Mouse (Mus musculus) thymus, postnatal 25 days (tissue): ENCODE results near the gene Hoxa10.

Source experiments
- DNase-seq: peaks from one replicate; pipeline ENCODE4 v3.0.0; 2022

Gene Hoxa10

DNA sequence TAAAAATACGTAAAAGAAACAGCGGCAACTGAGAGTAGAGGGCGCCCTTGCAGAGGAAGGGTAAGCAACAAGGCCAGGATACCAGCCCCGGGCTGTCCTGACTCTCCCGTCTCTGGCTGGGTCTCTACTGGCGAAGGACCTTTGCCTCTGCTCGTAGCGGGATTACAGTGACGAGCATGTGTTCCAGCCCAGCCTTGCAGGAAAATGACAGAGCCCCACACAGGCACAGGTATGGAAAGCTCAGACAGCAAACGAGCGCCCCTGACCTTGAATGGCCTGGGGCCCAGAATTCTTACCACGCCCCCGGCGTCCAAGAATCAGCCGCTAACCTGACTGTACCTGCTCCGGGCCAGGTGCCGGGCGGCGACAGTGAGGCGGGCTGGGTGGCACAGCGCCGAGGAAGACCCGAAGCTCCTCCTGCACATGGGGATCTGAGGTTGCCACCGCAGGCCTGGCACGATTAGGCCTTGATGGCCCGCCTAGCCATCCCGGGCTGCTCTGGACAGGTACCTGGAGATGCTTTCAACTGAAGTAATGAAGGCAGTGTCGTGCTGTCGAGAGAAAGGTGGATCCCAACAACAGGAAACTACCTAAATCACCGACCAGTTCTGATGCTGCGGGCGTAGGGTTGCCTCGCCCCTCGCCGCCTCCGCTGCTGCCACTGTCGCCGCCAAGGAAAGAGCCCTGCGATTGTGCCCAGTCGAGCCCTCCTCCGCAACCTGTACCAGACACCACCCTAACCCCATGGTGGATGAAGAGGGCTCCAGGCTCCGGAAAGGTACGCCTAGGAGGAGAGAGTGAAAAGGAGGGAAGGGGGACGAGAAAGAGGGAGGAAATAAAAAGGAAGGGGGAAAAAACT lies 10.9 kb downstream of the Hoxa10 start:
- no peak for DNase-seq

DNA sequence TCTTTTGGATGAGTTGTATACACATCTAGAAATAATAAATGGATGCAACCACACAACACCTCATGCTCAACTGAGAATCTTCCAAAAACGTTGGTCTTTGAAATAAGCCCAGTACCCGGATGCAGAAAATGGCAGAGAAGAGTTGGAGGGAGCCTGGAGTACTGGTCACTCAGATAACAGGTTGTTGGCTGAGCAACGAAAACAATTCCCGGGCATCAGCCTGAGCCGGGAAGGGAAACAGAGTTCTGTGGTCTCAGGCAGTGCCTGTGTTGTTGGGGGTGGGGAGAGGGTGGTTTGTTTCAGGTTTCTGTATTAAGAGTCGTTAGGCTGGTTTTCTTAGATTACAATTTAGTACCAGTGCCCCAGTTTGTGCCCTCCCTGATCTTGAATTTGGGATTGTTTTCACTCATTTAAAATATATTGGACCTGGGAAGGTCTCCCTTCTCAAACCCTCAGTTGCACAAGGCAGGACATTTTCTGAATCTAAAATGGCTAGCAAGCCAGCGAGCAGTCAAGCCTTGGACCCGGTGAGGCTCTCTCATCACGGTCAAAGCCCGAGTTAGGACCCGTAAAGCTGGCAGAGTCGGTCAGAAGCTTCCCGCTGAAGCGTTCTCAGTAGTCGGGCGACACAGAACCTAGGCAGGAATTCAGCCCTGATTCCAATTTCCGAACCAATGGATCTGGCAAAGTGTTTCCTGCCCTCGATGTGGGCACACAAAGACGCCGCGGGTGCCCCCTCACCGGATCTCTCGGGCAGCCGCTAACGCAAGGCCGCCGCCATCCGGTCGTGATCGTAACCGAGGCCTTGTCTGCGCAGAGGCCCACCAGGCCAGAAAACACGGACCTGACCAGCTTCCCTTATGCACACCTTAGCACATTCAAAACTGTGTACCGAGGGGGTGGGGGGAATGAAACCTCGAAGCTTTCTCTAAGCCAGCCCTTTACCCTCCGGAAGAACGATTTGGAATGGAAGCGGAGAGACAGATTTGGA lies 11.9 kb downstream of the Hoxa10 start:
- DNase-seq, result peak; percentile 21

DNA sequence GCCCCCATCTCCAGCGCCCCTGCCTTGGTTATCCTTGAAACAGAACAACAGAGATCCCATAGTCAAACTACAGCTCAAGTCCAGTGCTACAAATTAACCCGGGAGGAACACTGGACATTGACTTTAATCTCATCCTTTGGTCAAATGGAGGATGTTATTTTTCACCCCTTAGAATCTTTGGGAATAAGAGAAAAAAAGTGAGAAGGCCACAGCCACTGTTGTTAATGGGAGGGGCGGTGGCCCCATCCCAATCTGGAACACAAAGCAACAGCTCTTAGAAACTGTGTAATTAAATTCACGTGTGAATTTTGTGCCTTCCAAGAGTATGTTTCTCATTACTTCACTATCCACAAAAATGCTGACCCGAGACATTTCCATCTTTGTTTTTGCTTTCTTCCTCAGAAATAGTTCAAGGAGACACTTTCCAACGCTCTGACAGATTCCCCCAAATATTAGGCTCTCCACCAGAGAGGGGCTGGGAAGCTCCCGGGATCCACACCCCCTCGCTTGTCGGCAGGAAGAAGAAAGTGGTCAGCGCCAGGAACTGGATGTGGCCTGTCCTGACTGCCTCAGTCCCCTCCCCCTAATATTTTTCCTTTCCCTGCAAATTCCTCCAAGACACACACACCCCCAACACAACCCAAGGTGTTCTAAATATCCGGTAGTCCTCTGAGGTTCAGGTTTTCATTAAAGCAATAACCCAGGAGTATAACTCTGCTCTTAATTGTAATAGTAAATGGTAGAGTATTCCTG lies 13.0 kb downstream of the Hoxa10 start:
- no peak for DNase-seq

DNA sequence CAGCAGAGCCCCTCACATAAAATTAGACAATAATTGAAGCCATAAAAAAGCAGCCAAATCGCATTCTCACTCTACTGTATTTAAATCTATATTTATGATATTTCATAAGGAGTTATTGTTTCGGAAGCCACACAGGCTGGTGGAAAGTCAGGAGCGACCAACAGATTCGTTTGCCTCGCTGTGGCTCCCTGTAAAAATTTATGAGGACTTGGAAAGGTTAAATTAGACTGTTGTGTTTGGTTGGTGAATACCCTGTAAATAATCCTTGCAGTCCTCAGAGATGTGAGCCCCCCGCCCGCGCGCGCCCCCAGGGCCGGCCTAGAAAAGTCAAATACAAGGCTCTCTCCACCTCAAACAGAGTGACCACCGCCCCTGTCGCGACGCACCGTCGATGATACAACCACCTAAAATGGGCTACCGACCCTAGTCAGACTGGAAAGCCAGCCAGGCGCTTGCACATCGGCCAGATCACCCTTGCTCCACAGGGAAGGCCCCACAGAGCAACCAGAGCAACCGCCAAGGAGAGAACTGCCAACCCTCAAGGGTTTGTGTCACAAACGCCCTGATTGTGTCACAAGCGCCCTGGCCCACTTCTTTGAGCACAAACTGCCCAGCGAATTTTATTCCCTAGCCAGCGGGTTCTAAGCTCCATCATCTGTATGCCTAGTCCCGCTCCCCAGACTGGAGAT lies 13.9 kb downstream of the Hoxa10 start:
- DNase-seq, result no peak

DNA sequence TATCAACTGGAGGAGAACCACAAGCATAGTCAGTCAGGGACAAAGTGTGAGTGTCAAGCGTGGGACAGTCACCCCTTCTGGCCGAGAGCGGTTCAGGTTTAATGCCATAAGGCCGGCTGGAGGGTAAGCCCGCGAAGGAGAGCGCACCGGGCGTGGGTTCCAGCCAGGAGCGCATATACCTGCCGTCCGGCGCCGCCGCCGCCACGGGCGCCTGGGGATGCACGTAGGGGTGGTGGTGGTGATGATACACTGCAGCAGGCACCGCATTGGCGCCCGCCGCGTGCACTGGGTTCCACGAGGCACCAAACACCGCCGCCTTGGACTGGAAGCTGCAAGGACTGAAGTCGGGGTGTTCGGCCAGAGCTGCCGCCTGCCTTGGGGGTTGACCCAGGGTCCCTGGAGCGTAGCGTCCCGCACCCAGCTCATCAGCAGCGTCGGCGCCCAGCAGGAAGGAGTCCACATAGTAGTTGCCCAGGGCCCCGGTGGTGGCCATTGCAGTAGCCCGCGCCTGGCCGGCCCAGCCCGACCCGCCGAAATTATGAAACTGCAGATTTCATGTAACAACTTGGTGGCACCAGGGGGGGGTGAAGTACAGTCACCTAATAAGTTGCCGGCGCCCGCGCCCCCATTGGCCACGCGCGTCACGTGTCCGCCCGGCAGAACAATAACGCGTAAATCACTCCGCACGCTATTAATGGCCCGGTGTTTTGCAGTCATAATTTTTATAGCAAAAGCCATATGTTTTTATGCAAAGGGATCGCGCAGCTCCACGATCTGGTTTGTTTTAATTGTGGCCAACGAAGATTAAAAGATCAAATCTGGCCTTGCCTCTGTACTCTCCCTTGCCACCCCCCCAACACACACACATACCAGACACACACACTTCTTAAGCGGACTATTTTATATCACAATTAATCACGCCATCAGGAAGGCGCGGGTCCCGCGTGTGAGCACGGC lies 14.8 kb downstream of the Hoxa10 start:
- peak; percentile 7 for DNase-seq

DNA sequence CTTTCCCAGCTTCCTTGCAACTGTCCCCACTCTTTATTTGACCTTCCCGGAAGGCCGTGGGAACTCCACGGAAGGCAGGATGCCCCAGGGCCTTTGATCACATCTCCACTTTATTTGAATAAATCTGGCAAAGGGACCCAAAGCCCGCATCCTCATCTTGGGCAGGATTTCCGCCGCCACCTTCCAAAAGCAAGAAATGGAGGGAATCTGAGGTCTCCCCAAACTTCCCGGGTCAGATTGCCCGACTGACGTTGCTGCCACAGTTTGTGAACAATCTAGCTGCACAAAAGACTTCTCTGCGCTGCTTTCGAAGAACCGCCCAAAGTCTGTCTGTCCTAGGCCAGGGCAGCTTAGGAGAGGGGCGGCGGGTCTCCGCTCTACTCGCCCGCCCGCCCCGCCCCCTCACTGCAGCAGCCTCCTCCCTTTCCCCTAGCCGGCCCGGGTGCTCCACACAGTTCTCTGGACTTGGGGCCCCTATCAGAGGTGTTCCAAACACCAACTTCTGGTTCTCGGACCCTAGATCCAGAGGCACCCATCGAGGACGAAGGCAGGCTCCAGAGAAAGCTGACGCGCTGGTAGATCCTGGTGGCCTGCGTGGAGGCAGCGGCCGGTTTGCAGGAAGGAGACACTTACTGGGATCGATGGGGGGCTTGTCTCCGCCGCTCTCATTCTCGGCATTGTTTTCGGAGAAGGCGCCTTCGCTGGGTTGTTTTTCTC lies 15.6 kb downstream of the Hoxa10 start:
- no peak for DNase-seq

DNA sequence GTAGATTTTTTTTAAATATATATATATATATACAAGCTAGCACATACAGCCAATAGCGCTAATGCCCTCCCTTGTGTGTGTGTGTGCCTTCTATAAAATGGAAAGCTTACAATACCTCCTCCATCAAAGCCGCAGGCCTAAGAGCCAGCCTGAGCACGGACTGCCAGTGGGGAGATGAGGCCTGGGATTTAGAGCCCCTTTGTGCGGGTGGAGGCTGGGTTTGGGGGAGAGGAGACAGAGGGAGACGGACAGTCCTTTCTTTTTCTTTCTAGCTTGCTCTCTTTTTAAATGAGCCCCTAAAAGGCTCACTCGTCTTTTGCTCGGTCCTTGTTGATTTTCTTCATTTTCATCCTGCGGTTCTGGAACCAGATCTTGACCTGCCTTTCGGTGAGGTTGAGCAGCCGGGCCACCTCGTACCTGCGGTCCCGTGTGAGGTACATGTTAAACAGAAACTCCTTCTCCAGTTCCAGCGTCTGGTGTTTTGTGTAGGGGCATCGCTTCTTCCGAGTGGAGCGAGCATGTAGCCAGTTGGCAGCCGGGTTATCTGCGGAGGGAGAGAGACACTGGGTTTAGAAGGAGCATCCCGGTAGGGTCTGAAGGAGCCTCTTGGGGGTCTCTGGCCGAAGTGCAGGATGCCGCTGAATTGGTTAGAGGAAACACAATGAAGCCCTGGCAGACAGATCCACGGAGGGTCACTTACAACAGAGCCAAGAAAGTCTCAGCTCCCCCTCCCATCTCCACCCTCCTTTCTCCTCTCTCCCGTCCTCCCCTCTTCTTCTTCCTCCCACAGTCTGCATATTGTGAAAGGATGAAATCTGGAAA lies 16.5 kb downstream of the Hoxa10 start:
- DNase-seq, result no peak

DNA sequence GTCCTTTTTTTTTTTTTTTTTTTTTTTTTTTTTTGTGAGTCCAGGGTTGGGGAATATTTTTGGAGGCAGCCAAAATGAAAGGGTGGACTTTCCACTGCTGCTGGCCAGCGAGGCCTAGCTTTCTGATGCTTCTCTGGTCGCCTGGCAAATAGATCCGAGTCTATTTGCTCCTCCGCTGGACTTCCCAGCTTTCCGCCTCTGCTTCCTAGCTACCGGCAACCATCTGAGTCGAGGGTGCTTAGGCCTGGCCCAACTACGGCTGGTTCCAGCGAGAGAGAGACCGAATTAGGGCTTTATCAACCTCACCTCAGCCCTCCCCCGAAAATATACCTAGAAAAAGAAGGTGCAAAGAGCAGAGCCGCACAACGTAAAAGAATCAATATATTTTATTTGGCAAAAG lies 17.9 kb downstream of the Hoxa10 start:
- no peak for DNase-seq

DNA sequence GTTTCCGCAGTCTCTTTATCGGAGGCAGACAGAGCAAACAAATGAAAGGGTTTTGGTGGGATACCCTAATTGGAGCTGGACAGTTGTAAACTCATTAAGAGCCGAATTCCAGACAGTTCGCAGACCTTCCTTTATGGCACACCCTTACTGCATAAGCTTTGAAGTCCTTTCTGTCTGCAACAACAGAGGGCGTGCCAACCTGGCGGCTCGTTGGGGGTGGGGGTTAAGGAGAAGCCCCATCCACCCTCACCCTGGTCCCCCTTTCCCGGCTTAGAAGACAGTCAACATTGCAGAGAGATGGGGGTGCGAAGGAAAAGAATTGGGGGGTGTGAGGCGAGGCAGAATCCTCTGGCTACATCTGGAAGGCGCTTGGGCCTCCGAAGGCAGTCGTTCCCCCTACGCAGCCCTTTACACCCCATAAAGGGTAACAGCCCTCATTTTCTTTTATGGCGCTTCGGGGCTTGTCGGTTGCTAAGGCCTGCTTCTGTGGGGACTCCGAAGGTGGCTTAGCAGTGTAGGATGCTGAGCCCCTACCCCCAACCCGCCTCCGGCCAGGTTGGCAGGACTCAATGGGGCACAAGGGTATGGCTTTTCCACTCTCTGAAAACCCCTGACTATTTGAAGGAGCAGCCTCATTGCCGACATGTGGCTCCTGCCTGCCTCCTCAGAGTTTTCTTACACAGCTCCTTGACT lies 18.5 kb downstream of the Hoxa10 start:
- no peak for DNase-seq

DNA sequence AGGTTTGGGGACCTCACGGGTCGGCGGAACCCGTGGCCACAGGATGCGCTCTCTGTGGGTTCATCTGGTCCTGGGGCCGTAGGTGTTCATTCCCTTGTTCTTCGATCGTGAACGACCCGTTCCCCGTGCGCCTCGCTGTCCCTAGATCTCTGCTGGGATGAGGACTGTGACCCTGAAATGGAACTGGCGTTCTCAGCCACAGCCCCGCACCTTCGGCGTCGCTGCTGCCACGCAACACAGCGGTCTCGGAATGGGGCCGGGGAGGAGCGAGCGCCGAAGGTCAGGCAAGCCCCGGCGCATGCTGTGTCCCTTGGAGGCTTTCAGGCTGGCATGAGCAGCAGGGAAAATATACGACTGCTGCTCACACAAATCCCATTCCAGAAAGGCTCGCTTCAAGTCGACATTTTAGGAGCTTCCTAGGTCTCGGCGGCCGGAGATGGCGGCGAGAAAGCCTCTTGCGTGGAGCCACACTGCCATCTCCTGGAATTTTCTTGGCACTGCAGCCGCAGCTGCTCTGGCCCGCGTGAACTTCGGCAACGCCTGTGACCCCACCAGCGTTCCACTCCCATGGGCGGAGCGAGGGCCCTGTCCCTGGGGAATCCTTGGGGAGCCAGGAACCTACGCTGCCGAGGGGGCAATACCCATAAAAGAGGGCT lies 19.2 kb downstream of the Hoxa10 start, which contains the start of gene Hoxa7:
Gene Hoxa7 (minus strand): TSS at position 518 of the 656 bp plus-strand sequence.
- DNase-seq, result peak; percentile 84

DNA sequence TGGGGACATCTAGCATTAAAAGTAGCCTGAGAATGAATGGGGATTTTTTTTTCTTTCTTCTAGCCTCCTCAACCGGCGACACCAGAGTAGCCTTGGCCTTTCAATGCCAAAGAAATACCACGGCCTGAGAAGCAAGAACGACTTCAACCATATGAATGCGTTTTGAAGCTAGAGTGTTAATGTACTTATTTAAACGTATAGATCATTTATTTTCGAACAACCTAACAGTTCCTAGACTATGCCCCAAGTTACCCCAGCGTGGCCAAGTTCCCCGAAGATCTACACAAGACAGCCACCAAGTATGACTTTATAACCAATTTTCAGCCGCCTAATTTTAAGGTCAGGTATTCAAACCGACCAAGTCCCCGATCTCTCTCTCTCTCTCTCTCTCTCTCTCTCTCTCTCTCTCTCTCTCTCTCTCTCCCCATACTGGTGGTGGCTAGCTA lies 19.8 kb downstream of the Hoxa10 start:
- no peak for DNase-seq

DNA sequence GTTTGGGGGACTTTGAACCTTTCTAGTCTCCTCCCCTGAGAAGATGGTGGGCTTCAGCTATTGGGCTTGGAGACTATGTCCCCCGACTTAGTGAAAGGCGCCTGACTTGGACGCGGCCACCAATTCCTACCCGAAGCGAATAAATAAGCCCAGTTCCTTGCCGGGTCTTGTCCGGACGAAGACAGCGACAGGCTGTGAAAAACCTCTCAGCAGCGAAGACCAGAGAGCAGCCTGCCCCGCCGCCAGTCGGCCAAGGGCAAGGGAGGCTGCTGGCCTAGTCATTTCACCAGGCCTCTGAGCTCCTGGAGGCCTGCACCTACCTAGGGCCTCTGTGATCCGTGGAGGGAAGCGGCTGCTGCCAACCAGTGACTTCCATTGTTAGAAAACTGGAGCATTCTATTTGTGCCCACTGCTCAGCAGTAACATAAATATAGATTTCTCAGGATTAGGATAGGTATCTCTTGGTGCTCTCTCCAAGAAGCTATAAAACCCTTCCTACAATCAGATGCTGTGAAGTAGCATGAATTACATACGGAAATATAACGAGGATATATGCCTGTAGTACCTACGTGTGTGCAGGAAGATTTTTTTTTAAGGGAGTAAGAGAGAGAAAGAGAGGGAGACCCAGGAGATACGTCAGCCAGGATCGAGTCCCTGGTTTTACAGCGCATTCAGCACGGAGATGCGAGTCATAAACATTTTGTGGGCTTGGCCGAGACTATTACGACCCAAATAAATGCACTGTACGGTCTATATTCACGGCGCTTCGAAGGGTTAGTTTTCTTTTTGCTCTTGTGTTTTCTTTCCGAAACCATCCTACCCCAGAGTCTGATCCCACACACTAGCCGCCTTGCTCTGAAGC lies 20.4 kb downstream of the Hoxa10 start:
- DNase-seq, result peak; percentile 25

DNA sequence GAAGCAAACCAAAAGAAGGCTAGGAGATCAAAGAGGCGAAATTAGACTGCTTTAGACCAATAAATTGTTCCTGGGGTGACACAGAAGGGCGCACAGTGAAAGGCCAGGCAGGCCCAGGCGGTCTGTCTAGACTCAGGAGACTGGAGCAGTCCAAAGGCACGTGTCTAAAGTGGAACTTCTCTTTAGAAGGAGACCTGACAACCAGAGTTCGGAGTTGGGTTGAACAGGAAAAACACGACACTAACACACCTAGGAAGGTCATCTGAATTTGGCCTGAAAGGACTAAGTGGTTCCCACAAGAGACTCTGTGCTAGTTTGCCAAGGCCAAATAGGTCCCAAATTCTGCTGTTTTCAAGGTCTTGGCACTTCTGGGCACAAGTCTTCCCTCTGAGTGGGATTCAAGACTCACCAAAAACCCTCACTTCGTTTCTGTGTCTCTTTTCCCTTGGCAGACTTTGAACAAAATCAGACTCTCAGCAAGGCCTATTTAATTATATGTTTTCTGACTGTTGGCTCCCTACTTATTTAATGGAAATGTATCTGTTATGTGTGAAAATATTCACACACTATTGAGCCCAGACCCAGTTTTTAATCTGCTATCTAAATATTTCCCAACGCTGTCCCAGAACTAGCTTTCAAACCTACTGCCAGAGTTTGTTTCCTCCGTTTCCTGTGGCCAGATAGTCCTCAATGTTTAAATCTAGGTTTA lies 21.3 kb downstream of the Hoxa10 start:
- DNase-seq, result no peak

DNA sequence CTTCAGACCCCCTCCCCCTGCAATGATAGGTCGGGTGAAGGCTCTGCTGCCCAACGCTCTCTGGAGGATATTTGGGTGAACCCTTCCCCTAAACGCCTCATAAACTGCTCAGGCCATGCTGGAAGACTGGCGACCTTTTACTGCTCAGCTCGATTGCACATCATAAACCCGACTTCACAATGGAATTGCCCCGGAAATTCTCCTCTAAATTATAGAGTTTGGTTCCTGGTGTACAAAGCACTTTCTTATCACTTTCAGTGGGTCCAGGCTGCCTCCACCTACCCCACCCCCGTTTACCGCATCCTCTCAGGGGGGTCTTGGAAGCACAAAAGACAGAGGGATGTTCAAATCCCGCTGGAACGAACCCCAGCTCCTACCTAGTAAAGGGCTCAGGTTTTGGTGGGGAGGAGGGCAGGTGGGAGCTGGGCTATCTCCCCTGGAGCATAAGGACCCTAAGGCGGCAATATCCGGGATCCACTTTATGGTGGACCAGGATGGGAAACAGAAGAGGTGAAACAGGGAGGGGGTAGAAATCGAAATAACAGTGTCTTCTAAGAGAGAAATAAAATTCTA lies 21.9 kb downstream of the Hoxa10 start:
- no peak for DNase-seq

DNA sequence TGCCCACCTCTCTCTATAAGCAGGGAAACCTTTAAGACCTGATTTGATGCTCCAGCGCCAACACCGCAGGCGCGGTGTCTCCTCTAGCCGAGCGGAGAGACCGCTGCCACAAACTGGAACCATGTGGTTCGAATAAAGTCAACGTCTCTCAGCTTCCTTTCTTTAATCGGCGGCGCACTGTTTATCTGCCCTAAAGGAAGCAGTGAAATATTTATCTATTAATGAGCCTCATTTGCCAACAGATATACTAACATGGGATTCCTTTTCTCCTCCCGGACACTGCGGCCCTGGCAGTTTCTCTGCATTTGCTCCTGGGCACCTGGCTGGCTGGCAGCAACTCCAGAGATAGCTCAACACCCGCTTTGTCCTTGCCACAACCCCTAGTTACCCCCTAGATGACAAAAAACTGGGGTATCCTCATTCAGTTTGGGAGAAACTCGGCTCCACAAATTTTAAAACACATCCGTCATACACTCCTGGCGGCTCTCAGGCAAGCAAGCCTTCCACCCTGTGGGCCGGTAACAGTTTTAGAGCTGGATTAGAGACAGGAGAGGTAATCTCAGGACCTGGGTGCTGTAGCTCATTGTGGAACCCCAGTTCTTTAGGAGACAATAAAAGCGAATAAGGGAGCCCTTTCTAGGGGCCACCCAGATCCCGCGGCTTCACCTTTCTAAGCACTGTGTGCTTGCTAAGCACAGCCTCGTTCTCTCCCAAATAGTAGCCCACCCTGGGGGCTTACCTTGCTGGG lies 22.6 kb downstream of the Hoxa10 start:
- no peak for DNase-seq

DNA sequence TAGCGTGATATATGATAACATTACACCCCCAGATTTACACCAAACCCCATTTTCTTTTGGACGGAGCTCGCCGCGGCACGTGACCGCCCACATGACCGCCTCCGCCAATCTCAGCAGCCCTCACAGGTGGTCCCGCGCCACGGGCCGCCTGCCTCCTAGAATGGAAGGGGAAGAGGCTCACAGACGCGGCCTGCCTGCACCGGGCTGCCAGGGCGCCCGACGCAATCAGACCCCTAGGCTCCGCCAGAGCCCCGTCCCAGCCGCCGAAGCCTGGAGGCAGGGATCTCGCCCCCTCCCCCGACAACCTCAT lies 23.2 kb downstream of the Hoxa10 start:
- peak; percentile 76 for DNase-seq
